Mouse (Mus musculus): ENCODE results near the gene ccdc198. TPM values are rescaled to one million over a fixed set of nuclear protein-coding genes. Genes with fewer than 3 reads are reported as not detected.

Gene ccdc198
- total RNA-seq, 2 experiments from 2014 or later, result not detected

DNA sequence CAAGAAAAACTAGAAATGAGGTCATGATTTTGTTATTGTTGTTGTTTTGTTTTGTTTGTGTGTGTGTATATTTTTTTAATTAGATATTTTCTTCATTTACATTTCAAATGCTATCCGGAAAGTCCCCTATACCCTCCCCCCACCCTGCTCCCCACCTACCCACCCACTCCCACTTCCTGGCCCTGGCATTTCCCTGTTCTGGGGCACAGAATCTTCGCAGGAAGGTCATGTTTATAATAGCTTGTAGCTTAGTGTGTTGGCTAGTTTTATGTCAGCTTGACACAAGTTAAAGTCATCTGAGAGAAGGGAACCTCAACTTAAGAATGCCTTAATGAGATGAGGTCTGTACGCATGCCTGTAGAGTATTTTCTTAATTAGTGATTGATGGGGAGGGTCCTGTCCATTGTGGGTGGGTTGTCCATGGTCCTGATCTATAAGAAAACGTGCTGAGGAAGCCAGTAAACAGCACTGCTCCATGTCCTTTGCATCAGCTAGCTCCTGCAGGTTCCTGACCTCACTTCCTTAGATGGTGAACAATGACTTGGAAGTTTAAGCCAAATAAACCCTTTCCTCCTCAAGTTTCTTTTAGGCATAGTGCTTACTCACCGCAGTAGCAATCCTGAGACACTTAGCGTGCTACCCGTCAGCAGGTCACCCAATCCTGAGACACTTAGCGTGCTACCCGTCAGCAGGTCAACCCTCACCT lies 44.0 kb downstream of the ccdc198 start:
- no peak for DNase-seq
- intact Hi-C loops (cut with DNase I), result no loop called here

GRCm38 (mm10) chr14:49197031-49197527 lies 48.2 kb downstream of the ccdc198 start:
- intact Hi-C loops (cut with DNase I), result no loop called here
- DNase-seq, result no peak

- no peak for DNase-seq
- intact Hi-C loops (cut with DNase I), result no loop called here
Observed at GRCm38 (mm10) chr14:49186270-49186669, 59.0 kb downstream of the ccdc198 start.

- intact Hi-C loops (cut with DNase I), result loop anchor here (10.0 kb wide), 1 partner anchor 155 kb away; no protein-coding TSS in a partner anchor
- DNase-seq, result no peak
Observed at GRCm38 (mm10) chr14:49179736-49180135, 65.5 kb downstream of the ccdc198 start.

GRCm38 (mm10) chr14:49173290-49174135 lies 71.8 kb downstream of the ccdc198 start:
- DNase-seq, result no peak
- intact Hi-C loops (cut with DNase I), result loop anchor here (10.0 kb wide), 1 partner anchor 149 kb away; no protein-coding TSS in a partner anchor

DNA sequence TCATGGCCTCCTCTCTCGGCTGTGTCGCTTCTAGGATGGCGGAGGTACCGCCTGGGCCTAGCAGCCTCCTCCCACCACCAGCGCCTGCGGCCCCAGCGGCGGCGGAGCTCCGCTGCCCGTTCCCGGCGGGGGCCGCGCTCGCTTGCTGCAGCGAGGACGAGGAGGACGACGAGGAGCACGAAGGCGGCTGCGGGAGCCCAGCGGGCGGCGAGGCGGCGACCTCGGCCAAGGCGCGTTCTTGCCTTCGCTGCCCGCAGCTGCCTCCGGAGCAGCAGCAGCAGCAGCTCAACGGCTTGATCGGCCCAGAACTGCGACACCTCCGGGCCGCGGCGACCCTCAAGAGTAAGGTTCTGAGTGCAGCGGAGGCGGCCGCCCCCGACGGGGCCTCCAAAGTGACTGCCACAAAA lies 72.7 kb downstream of the ccdc198 start:
- peak; percentile 53 for DNase-seq
- intact Hi-C loops (cut with DNase I), result loop anchor here (10.0 kb wide), 1 partner anchor 148 kb away; no protein-coding TSS in a partner anchor

- intact Hi-C loops (cut with DNase I), result loop anchor here (10.0 kb wide), 1 partner anchor 147 kb away; no protein-coding TSS in a partner anchor
Observed at GRCm38 (mm10) chr14:49171867-49172581, 73.2 kb downstream of the ccdc198 start, which contains the start of gene Naa30. Naa30 (plus strand) TSS chr14:49172226.

GRCm38 (mm10) chr14:49171286-49171685 lies 74.0 kb downstream of the ccdc198 start:
- DNase-seq, result no peak
- intact Hi-C loops (cut with DNase I), result loop anchor here (10.0 kb wide), 1 partner anchor 146 kb away; no protein-coding TSS in a partner anchor

More at GRCm38 (mm10) chr14:49171867-49172581, 73.2 kb downstream of the ccdc198 start, which contains the start of gene Naa30:
- DNase-seq, result peak; percentile 96

Other genes starting within 250 kb of the ccdc198 start
- gene Ap5m1, start 179.4 kb downstream of the ccdc198 start, total RNA-seq (2021), result 10 to 100 TPM; 16.0 to 18.5 TPM
- 10 to 100 TPM; 81.1 to 88.8 TPM for gene Exoc5, start 178.8 kb downstream of the ccdc198 start, total RNA-seq (2021)
- 10 to 100 TPM; 43.2 to 50.3 TPM for gene Naa30, start 73.2 kb downstream of the ccdc198 start, total RNA-seq (2021)

Measured in left cerebral cortex, postnatal 4 days (tissue).